Mouse (Mus musculus) lung, postnatal 0 days (tissue): Measurements from ENCODE around the gene Cdc42ep1. TPM values are rescaled to one million over a fixed set of nuclear protein-coding genes. Genes with fewer than 3 reads are reported as not detected.

Source experiments
- ATAC-seq: fragments of 200-750 bp; cut with Nextera tagmentation; 2 replicates; pipeline ENCODE4 v1.8.0; 2017; ENCODE audit warnings: moderate library complexity
- DNase-seq: peaks from one replicate; pipeline ENCODE4 v3.0.0-alpha.2; 2016; ENCODE audit warnings: low spot score
- H3K27ac ChIP-seq: fragments of 300-500 bp; sonication (generic); 2 replicates; pipeline ENCODE4 v1.5.1; 2014; ENCODE audit warnings: antibody characterized with exemption, mild to moderate bottlenecking, low read length, mixed read lengths
- H3K27me3 ChIP-seq: fragments of 300-500 bp; sonication (generic); replicated peaks from 2 replicates; pipeline ENCODE4 v1.6.1; 2014; ENCODE audit warnings: low read length, mixed read lengths; ENCODE audit not compliant: insufficient read depth
- H3K36me3 ChIP-seq: fragments of 300-500 bp; sonication (generic); 2 replicates; pipeline ENCODE4 v1.6.1; 2014; ENCODE audit warnings: low read length, mixed read lengths; ENCODE audit not compliant: insufficient read depth
- H3K4me1 ChIP-seq: fragments of 300-500 bp; sonication (generic); 2 replicates; pipeline ENCODE4 v1.6.1; 2014; ENCODE audit warnings: antibody characterized with exemption, low read depth, low read length, mixed read lengths; ENCODE audit not compliant: insufficient read depth
- H3K4me2 ChIP-seq: fragments of 300-500 bp; sonication (generic); replicated peaks from 2 replicates; pipeline ENCODE4 v1.6.1; 2014; ENCODE audit warnings: low read depth, mild to moderate bottlenecking, low read length, moderate library complexity, mixed read lengths
- H3K4me3 ChIP-seq: fragments of 300-500 bp; sonication (generic); 2 replicates; pipeline ENCODE4 v1.5.1; 2014; ENCODE audit warnings: low read depth, low read length
- H3K9ac ChIP-seq: fragments of 300-500 bp; sonication (generic); replicated peaks from 2 replicates; pipeline ENCODE4 v1.6.1; 2014; ENCODE audit warnings: low read depth, mild to moderate bottlenecking
- H3K9me3 ChIP-seq: fragments of 300-500 bp; sonication (generic); 2 replicates; pipeline ENCODE4 v1.6.1; 2016; ENCODE audit warnings: low read length, mixed read lengths
- CTCF ChIP-seq: IDR thresholded peaks from 2 replicates; pipeline ENCODE4 v1.5.1; 2016; ENCODE audit warnings: antibody characterized with exemption, mild to moderate bottlenecking
- EP300 ChIP-seq: IDR thresholded peaks from 2 replicates; pipeline ENCODE4 v1.6.1; 2016; ENCODE audit warnings: antibody characterized with exemption, mild to moderate bottlenecking, control low read depth
- WGBS: fragments of 180-500 bp; shearing (Covaris S2); extraction: QIAGEN DNeasy Blood & Tissue Kit; methylation state at CpG from one replicate; pipeline ENCODE4 v1.1.7; 2014; 5-methylcytosine and 5-hydroxymethylcytosine counted together
- polyA plus RNA-seq: library from polyadenylated mRNA; unstranded; fragments of >200 nt; fragmentation: Nextera tagmentation; extraction: Ambion mirVana; gene quantifications from 2 replicates; pipeline ENCODE4 v1.2.1, GENCODE M21; 2015

Gene Cdc42ep1
- polyA plus RNA-seq, 1 experiment from 2014 or later, result 109 TPM

DNA sequence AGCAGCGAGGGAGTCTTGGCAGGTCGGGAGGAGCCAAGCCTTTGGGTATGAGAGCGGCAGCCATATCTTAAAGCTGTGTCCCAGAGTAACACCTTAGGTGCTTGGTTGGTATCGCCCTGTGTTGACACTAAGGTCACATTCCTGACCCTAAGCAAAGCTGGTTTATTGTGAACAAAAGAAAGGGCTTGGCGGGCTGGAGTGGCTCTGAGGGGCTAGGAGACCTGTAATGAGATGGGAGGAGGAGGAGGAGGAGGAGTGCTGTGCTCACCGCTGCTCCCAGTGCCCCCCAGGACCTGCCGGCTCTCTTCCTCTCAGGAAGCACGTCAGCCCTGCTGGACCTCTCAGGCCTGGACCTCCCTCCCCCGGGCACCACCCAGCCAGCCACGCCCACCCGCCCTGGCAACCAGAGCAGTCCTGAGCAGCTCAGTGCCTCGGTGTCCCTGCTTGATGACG, 47.0 kb downstream of the Cdc42ep1 start:
- no peak overlapping the region for H3K9ac ChIP-seq
- peaks cover 52% of the 10 kb centered on the region for H3K36me3 ChIP-seq
- H3K9me3 ChIP-seq, result no peaks in the 10 kb centered on the region
- 0 out of 2 replicates have a peak overlapping the region, but pooled peaks have one; percentile 3 for H3K4me2 ChIP-seq
- ATAC-seq, result peak; percentile 87
- no peaks in the 10 kb centered on the region for H3K27me3 ChIP-seq
- H3K4me3 ChIP-seq, result no peak overlapping the region
- TF ChIP-seq EP300 (no peak), CTCF (no peak)
- peaks cover 12% of the 10 kb centered on the region; the same call in 1 of the 2 replicates for H3K4me1 ChIP-seq
- 19% methylated on average over 11 of the region's 13 CpGs for WGBS
- DNase-seq, result peak; percentile 76
- H3K27ac ChIP-seq, result peak overlapping the region; percentile 76

DNA sequence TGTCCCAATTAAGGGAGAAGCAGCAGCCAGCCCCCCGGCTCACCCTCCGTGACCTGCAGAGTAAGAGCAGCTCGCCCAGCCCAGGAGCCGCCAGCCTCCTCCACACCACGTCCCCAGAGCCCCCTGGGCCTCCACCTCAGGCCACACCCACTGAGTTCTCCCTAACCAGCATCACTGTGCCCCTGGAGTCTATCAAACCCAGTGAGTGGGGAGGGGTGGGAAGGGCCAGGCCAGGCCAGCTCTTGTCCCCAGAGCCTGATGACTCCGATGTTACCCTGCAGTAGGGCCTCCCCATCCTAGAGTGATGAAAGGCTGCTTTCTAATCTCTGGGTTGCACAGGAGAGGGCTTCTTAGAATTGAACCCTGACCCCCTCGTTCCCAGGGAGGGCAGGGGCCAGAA, 50.0 kb downstream of the Cdc42ep1 start:
- Histone ChIP-seq H3K4me2 (no peak overlapping the region), H3K9me3 (no peaks in the 10 kb centered on the region), H3K27me3 (no peaks in the 10 kb centered on the region), H3K27ac (no peak overlapping the region), H3K4me1 (peaks cover 12% of the 10 kb centered on the region; the same call in 1 of the 2 replicates), H3K4me3 (no peak overlapping the region), H3K9ac (no peak overlapping the region), H3K36me3 (peaks cover 34% of the 10 kb centered on the region)
- no peak for TF ChIP-seq CTCF
- no peak for TF ChIP-seq EP300
- DNase-seq (no peak), ATAC-seq (no peak)
- 54% methylated on average over 7 of the region's 7 CpGs for WGBS

DNA sequence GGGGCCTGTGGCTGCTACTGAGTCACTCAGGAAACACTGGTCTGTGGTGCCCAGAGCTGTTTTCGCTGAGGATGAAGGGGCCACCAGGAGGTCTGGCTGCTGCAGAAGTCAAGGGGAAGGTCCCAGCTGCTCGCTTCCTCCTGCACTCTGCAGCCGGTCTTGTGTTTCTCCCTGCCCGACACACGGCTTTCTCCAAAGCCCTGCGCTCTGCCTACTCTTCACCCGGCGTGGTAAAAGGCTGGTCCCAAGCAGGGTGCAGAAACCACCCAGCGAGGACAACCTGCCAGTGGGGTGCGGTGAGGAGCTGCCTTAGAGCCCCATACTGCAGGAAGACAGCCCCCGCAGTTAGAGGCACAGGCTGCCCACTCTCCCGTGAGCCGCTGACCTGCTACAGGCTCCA, 52.3 kb downstream of the Cdc42ep1 start:
- DNase-seq (no peak), ATAC-seq (no peak)
- 69% methylated on average over 13 of the region's 13 CpGs for WGBS
- Histone ChIP-seq H3K27me3 (no peaks in the 10 kb centered on the region), H3K36me3 (peaks cover 24% of the 10 kb centered on the region), H3K27ac (no peak overlapping the region), H3K4me3 (no peak overlapping the region), H3K9me3 (no peaks in the 10 kb centered on the region), H3K9ac (no peak overlapping the region), H3K4me2 (no peak overlapping the region), H3K4me1 (peaks cover 14% of the 10 kb centered on the region; the same call in 1 of the 2 replicates)
- TF ChIP-seq EP300 (no peak), CTCF (no peak)

DNA sequence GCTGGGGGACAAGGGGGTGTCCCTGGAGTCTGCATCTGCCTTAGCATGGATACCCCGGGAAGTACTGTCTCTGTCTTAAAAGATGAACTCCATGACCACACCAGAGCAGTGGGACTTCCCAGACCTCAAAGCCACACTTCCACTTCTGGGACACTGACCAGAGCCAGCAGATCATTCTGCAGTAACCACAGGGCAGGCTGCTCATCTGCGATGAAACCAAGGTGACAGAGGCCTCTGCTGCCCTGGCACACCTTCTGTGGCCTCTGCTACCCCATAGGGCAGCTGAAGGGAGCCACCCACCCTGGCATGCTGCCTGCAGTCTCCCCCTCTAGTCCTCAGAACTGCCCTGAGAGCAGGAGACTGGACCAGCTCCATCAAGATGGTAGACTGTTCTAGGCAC, 53.3 kb downstream of the Cdc42ep1 start:
- peak overlapping the region; percentile 20; the same call in 1 of the 2 replicates for H3K27ac ChIP-seq
- H3K4me1 ChIP-seq, result peaks cover 17% of the 10 kb centered on the region
- no peak for ATAC-seq
- no peak for TF ChIP-seq EP300
- TF ChIP-seq CTCF, result no peak
- H3K9me3 ChIP-seq, result no peaks in the 10 kb centered on the region
- peaks cover 24% of the 10 kb centered on the region for H3K36me3 ChIP-seq
- no peak overlapping the region for H3K4me2 ChIP-seq
- WGBS, result 76% methylated on average over 2 of the region's 2 CpGs
- H3K9ac ChIP-seq, result no peak overlapping the region
- no peak for DNase-seq
- no peaks in the 10 kb centered on the region for H3K27me3 ChIP-seq
- no peak overlapping the region for H3K4me3 ChIP-seq

DNA sequence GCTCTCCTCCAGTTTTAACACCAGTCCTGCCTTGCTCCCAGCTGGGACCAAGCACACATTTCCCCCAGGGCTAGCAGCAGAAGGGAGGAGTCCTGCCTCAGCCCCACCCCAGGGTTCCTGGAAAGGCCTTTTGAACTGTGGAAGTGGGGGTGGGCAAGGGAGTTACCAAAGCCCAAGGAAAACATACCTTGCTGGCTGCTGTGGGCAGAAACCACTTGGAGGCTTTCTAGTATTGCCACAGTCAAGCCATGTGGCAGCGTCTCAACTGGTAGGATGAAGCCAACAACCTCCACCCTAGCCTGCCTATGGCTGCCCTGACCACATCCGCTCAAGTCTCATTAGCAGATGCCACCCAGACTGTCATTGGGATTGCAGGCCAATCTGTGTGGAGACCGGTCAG, 53.7 kb downstream of the Cdc42ep1 start:
- Histone ChIP-seq H3K4me2 (no peak overlapping the region), H3K4me3 (no peak overlapping the region), H3K9ac (no peak overlapping the region), H3K27ac (peak overlapping the region; percentile 62), H3K9me3 (no peaks in the 10 kb centered on the region), H3K27me3 (no peaks in the 10 kb centered on the region), H3K36me3 (peaks cover 21% of the 10 kb centered on the region), H3K4me1 (peaks cover 21% of the 10 kb centered on the region)
- 72% methylated on average over 3 of the region's 3 CpGs for whole genome bisulfite sequencing
- peak; percentile 37 for ATAC-seq
- peak; percentile 74 for DNase-seq
- TF ChIP-seq EP300 (no peak), CTCF (no peak)

DNA sequence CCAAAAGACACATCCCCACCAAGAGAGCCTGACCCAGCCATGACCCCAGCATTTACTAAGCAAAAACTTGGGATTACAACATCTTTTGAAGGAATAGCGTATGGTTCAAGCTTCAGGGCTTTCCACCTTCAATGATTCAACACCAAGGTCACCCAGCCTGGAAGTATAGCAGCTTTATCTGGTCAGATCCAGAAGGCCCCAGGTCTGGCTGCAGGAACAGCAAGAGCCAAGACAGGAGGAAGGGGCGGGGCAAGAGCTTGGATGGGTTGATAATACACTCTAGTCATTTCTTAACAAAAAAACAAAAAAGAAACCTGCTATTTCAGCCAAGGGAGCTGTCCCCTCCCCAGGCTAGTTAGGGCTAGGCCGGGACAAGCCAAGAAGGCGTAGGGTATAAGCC, 55.1 kb downstream of the Cdc42ep1 start:
- Histone ChIP-seq H3K4me2 (no peak overlapping the region), H3K27me3 (no peaks in the 10 kb centered on the region), H3K4me1 (peaks cover 26% of the 10 kb centered on the region), H3K9ac (no peak overlapping the region), H3K9me3 (no peaks in the 10 kb centered on the region), H3K27ac (no peak overlapping the region), H3K4me3 (no peak overlapping the region), H3K36me3 (peaks cover 8% of the 10 kb centered on the region)
- no peak for ATAC-seq
- TF ChIP-seq EP300 (no peak), CTCF (no peak)
- 82% methylated on average over 4 of the region's 4 CpGs for WGBS
- DNase-seq, result no peak
